Mouse (Mus musculus) heart, embryonic 10.5 days (tissue): ENCODE results near the gene Psmc3ip. TPM values are rescaled to one million over a fixed set of nuclear protein-coding genes. Genes with fewer than 3 reads are reported as not detected.
"Not testable (repeated sequence)": the region's sequence is repeated elsewhere in the genome, so short reads cannot be mapped to it uniquely, and the experiment has no call there.

Experiments
- DNase-seq: peaks from one replicate; pipeline ENCODE4 v3.0.0-alpha.2; 2017; ENCODE audit warnings: low spot score
- H3K27ac ChIP-seq: fragments of 300-500 bp; sonication (generic); 2 replicates; pipeline ENCODE4 v1.5.1; 2016; ENCODE audit warnings: mild to moderate bottlenecking
- H3K27me3 ChIP-seq: fragments of 300-500 bp; sonication (generic); 2 replicates; pipeline ENCODE4 v1.6.1; 2016; ENCODE audit warnings: mild to moderate bottlenecking; ENCODE audit not compliant: poor library complexity, insufficient read depth, severe bottlenecking
- H3K36me3 ChIP-seq: fragments of 300-500 bp; sonication (generic); 2 replicates; pipeline ENCODE4 v1.6.1; 2016; ENCODE audit warnings: mild to moderate bottlenecking, moderate library complexity
- H3K4me1 ChIP-seq: fragments of 300-500 bp; sonication (generic); 2 replicates; pipeline ENCODE4 v1.6.1; 2016; ENCODE audit warnings: mild to moderate bottlenecking
- H3K4me3 ChIP-seq: fragments of 300-500 bp; sonication (generic); 2 replicates; pipeline ENCODE4 v1.5.1; 2016; ENCODE audit warnings: mild to moderate bottlenecking, moderate library complexity
- H3K9me3 ChIP-seq: fragments of 300-500 bp; sonication (generic); 2 replicates; pipeline ENCODE4 v1.6.1; 2016; ENCODE audit warnings: mild to moderate bottlenecking, moderate library complexity
- WGBS: fragments of 180-500 bp; shearing (Covaris S2); methylation state at CpG from one replicate; pipeline ENCODE4 v1.1.7; 2016; 5-methylcytosine and 5-hydroxymethylcytosine counted together
- polyA plus RNA-seq: library from polyadenylated mRNA; unstranded; fragments of >200 nt; fragmentation: Nextera tagmentation; extraction: Ambion mirVana; gene quantifications from 2 replicates; pipeline ENCODE4 v1.2.1, GENCODE M21; 2016

Psmc3ip gene
- polyA plus RNA-seq, 1 experiment from 2014 or later = 40.8 TPM

- Histone ChIP-seq H3K36me3 (peaks cover 23% of the 10 kb centered on the region), H3K4me1 (peaks cover 23% of the 10 kb centered on the region), H3K9me3 (no peaks in the 10 kb centered on the region), H3K27ac (peak overlapping the region; percentile 87), H3K27me3 (no peaks in the 10 kb centered on the region), H3K4me3 (peak overlapping the region; percentile 36)
- DNase-seq = peak; percentile 82
- WGBS = 28% methylated on average over 18 of the region's 18 CpGs
These were observed 35.0 kb upstream of the Psmc3ip start for GRCm38 (mm10) chr11:101130056-101130756.

GRCm38 (mm10) chr11:101128996-101129577 is 33.9 kb upstream of the Psmc3ip start:
- Histone ChIP-seq H3K36me3 (peaks cover 32% of the 10 kb centered on the region), H3K9me3 (no peaks in the 10 kb centered on the region), H3K27ac (peak overlapping the region; percentile 52; the same call in 1 of the 2 replicates), H3K4me3 (no peak overlapping the region), H3K4me1 (peaks cover 23% of the 10 kb centered on the region), H3K27me3 (no peaks in the 10 kb centered on the region)
- 84% methylated on average over 11 of the region's 11 CpGs for WGBS
- DNase-seq = no peak

GRCm38 (mm10) chr11:101127075-101127474 is 31.8 kb upstream of the Psmc3ip start:
- H3K36me3 ChIP-seq = peaks cover 51% of the 10 kb centered on the region
- WGBS = 80% methylated on average over 1 of the region's 1 CpGs

GRCm38 (mm10) chr11:101125008-101125407 is 29.8 kb upstream of the Psmc3ip start:
- 97% methylated on average over 9 of the region's 9 CpGs for WGBS
- Histone ChIP-seq H3K36me3 (peaks cover 57% of the 10 kb centered on the region), H3K4me1 (peaks cover 24% of the 10 kb centered on the region)
- H3K9me3 ChIP-seq, H3K27me3 ChIP-seq, H3K4me3 ChIP-seq, DNase-seq, H3K27ac ChIP-seq: not testable (repeated sequence)

More at GRCm38 (mm10) chr11:101127075-101127474, 31.8 kb upstream of the Psmc3ip start:
- Histone ChIP-seq H3K27ac (no peak overlapping the region), H3K4me1 (peaks cover 23% of the 10 kb centered on the region), H3K4me3 (no peak overlapping the region), H3K27me3 (no peaks in the 10 kb centered on the region), H3K9me3 (no peaks in the 10 kb centered on the region)
- DNase-seq = no peak

- WGBS = 93% methylated on average over 8 of the region's 8 CpGs
- peaks cover 57% of the 10 kb centered on the region for H3K36me3 ChIP-seq
- DNase-seq, H3K9me3 ChIP-seq, H3K27me3 ChIP-seq, H3K4me3 ChIP-seq, H3K27ac ChIP-seq: not testable (repeated sequence)
- H3K4me1 ChIP-seq = peaks cover 26% of the 10 kb centered on the region
These were observed 29.3 kb upstream of the Psmc3ip start for GRCm38 (mm10) chr11:101124494-101124893.

GRCm38 (mm10) chr11:101120545-101121188 is 25.4 kb upstream of the Psmc3ip start:
- Histone ChIP-seq H3K4me3 (peak overlapping the region; percentile 94), H3K27ac (peak overlapping the region; percentile 94), H3K4me1 (peaks cover 35% of the 10 kb centered on the region), H3K27me3 (no peaks in the 10 kb centered on the region), H3K9me3 (no peaks in the 10 kb centered on the region), H3K36me3 (peaks cover 45% of the 10 kb centered on the region)
- 25% methylated on average over 19 of the region's 19 CpGs for WGBS
- no peak for DNase-seq

GRCm38 (mm10) chr11:101119761-101120544 is 24.7 kb upstream of the Psmc3ip start, which contains the start of the genes Retreg3 and Tubg1:
Retreg3 (minus strand) TSS chr11:101119893.
Tubg1 (plus strand) TSS chr11:101119938.
- no peaks in the 10 kb centered on the region for H3K27me3 ChIP-seq
- under 1% methylated on average over 61 of the region's 61 CpGs for WGBS
- H3K27ac ChIP-seq = peak within 1 kb of the TSS; percentile 94
- peak; percentile 99 for DNase-seq
- H3K36me3 ChIP-seq = peaks cover 38% of the 10 kb centered on the region
- no peaks in the 10 kb centered on the region for H3K9me3 ChIP-seq
- H3K4me1 ChIP-seq = peaks cover 38% of the 10 kb centered on the region
- H3K4me3 ChIP-seq = peak within 1 kb of the TSS; percentile 94

GRCm38 (mm10) chr11:101119131-101119760 is 24.0 kb upstream of the Psmc3ip start:
- DNase-seq = peak; percentile 77
- H3K36me3 ChIP-seq = peaks cover 33% of the 10 kb centered on the region
- WGBS = under 1% methylated on average over 36 of the region's 39 CpGs
- H3K4me3 ChIP-seq = peak overlapping the region; percentile 94
- no peaks in the 10 kb centered on the region for H3K27me3 ChIP-seq
- H3K9me3 ChIP-seq = no peaks in the 10 kb centered on the region
- peak overlapping the region; percentile 94 for H3K27ac ChIP-seq
- peaks cover 38% of the 10 kb centered on the region for H3K4me1 ChIP-seq

GRCm38 (mm10) chr11:101118105-101118504 is 22.9 kb upstream of the Psmc3ip start:
- Histone ChIP-seq H3K4me3 (peak overlapping the region; percentile 94; the same call in 1 of the 2 replicates), H3K36me3 (peaks cover 29% of the 10 kb centered on the region), H3K9me3 (no peaks in the 10 kb centered on the region), H3K27me3 (no peaks in the 10 kb centered on the region), H3K4me1 (peaks cover 38% of the 10 kb centered on the region), H3K27ac (peak overlapping the region; percentile 50; the same call in 1 of the 2 replicates)
- no peak for DNase-seq
- 30% methylated on average over 4 of the region's 4 CpGs for WGBS

GRCm38 (mm10) chr11:101115564-101115963 is 20.3 kb upstream of the Psmc3ip start:
- H3K36me3 ChIP-seq = peaks cover 20% of the 10 kb centered on the region; the same call in 1 of the 2 replicates
- H3K9me3 ChIP-seq = no peaks in the 10 kb centered on the region
- no peak overlapping the region for H3K4me3 ChIP-seq
- H3K27ac ChIP-seq = no peak overlapping the region
- H3K27me3 ChIP-seq = no peaks in the 10 kb centered on the region
- peaks cover 28% of the 10 kb centered on the region for H3K4me1 ChIP-seq
- 77% methylated on average over 2 of the region's 2 CpGs for WGBS
- DNase-seq = no peak

GRCm38 (mm10) chr11:101112186-101112585 is 16.9 kb upstream of the Psmc3ip start:
- H3K4me3 ChIP-seq = no peak overlapping the region
- H3K36me3 ChIP-seq = peaks cover 24% of the 10 kb centered on the region; the same call in 1 of the 2 replicates
- H3K27me3 ChIP-seq = no peaks in the 10 kb centered on the region
- no peak overlapping the region for H3K27ac ChIP-seq
- DNase-seq = no peak
- no peaks in the 10 kb centered on the region for H3K9me3 ChIP-seq
- H3K4me1 ChIP-seq = peaks cover 5% of the 10 kb centered on the region; the same call in 1 of the 2 replicates
- 89% methylated on average over 3 of the region's 3 CpGs for WGBS

GRCm38 (mm10) chr11:101111178-101111577 is 15.9 kb upstream of the Psmc3ip start:
- DNase-seq = no peak
- H3K27me3 ChIP-seq = no peaks in the 10 kb centered on the region
- H3K4me3 ChIP-seq = no peak overlapping the region
- no peak overlapping the region for H3K27ac ChIP-seq
- peaks cover 17% of the 10 kb centered on the region; the same call in 1 of the 2 replicates for H3K36me3 ChIP-seq
- H3K4me1 ChIP-seq = peaks cover 5% of the 10 kb centered on the region; the same call in 1 of the 2 replicates
- no peaks in the 10 kb centered on the region for H3K9me3 ChIP-seq
- WGBS = 92% methylated on average over 4 of the region's 4 CpGs
